Mouse (Mus musculus): ENCODE data around the gene Fbxo44. TPM values are rescaled to one million over a fixed set of nuclear protein-coding genes. Genes with fewer than 3 reads are reported as not detected.
"Not testable (repeated sequence)": the region's sequence is repeated elsewhere in the genome, so short reads cannot be mapped to it uniquely, and the experiment has no call there.

Gene Fbxo44
- polyA plus RNA-seq, 1 experiment from 2014 or later, result 6.5 TPM

- no peaks in the 10 kb centered on the region for H3K36me3 ChIP-seq (ENCODE audit: control insufficient read depth, insufficient read depth, low read length)
- no peaks in the 10 kb centered on the region for H3K4me1 ChIP-seq (ENCODE audit: control insufficient read depth, insufficient read depth, low read length)
- H3K27ac ChIP-seq (ENCODE audit: low read length), result no peak overlapping the region
- H3K4me2 ChIP-seq (ENCODE audit: low read depth, low read length), result no peak overlapping the region
- WGBS, result 66% methylated on average over 9 of the region's 9 CpGs
- ATAC-seq (ENCODE audit: insufficient read depth, low FRiP score), result no peak
- no peak overlapping the region for H3K4me3 ChIP-seq (replicated peaks; ENCODE audit: low read length)
- H3K27me3 ChIP-seq (ENCODE audit: control insufficient read depth, insufficient read depth, low read length), result no peaks in the 10 kb centered on the region
- no peaks in the 10 kb centered on the region for H3K9me3 ChIP-seq (replicated peaks; ENCODE audit: control insufficient read depth, low read length)
- H3K9ac ChIP-seq (ENCODE audit: low read length), result no peak overlapping the region
Observed at GRCm38 (mm10) chr4:148184564-148184963, 24.3 kb upstream of the Fbxo44 start.

- WGBS, result 43% methylated on average over 8 of the region's 8 CpGs
- Histone ChIP-seq H3K4me1 (ENCODE audit: control insufficient read depth, insufficient read depth, low read length) (no peaks in the 10 kb centered on the region), H3K9ac (ENCODE audit: low read length) (no peak overlapping the region), H3K4me3 (replicated peaks; ENCODE audit: low read length) (no peak overlapping the region), H3K27me3 (ENCODE audit: control insufficient read depth, insufficient read depth, low read length) (no peaks in the 10 kb centered on the region), H3K4me2 (ENCODE audit: low read depth, low read length) (no peak overlapping the region), H3K9me3 (replicated peaks; ENCODE audit: control insufficient read depth, low read length) (no peaks in the 10 kb centered on the region), H3K36me3 (ENCODE audit: control insufficient read depth, insufficient read depth, low read length) (no peaks in the 10 kb centered on the region), H3K27ac (ENCODE audit: low read length) (no peak overlapping the region)
- ATAC-seq (ENCODE audit: insufficient read depth, low FRiP score), result no peak
Observed at GRCm38 (mm10) chr4:148182363-148182762, 22.1 kb upstream of the Fbxo44 start.

GRCm38 (mm10) chr4:148181483-148181882 is 21.2 kb upstream of the Fbxo44 start:
- WGBS, result 84% methylated on average over 12 of the region's 12 CpGs
- no peaks in the 10 kb centered on the region for H3K9me3 ChIP-seq (replicated peaks; ENCODE audit: control insufficient read depth, low read length)

GRCm38 (mm10) chr4:148177716-148178115 is 17.4 kb upstream of the Fbxo44 start:
- H3K27ac ChIP-seq (ENCODE audit: low read length), result no peak overlapping the region
- H3K9me3 ChIP-seq (replicated peaks; ENCODE audit: control insufficient read depth, low read length), result no peaks in the 10 kb centered on the region
- H3K36me3 ChIP-seq (ENCODE audit: control insufficient read depth, insufficient read depth, low read length), result no peaks in the 10 kb centered on the region
- H3K27me3 ChIP-seq (ENCODE audit: control insufficient read depth, insufficient read depth, low read length), result peaks cover 35% of the 10 kb centered on the region
- H3K4me1 ChIP-seq (ENCODE audit: control insufficient read depth, insufficient read depth, low read length), result no peaks in the 10 kb centered on the region
- ATAC-seq (ENCODE audit: insufficient read depth, low FRiP score), result no peak
- H3K4me2 ChIP-seq (ENCODE audit: low read depth, low read length), result no peak overlapping the region
- no peak overlapping the region for H3K9ac ChIP-seq (ENCODE audit: low read length)
- H3K4me3 ChIP-seq (replicated peaks; ENCODE audit: low read length), result no peak overlapping the region

More at GRCm38 (mm10) chr4:148181483-148181882, 21.2 kb upstream of the Fbxo44 start:
- H3K4me2 ChIP-seq (ENCODE audit: low read depth, low read length), result no peak overlapping the region
- H3K9ac ChIP-seq (ENCODE audit: low read length), result no peak overlapping the region
- no peak overlapping the region for H3K4me3 ChIP-seq (replicated peaks; ENCODE audit: low read length)
- H3K27ac ChIP-seq (ENCODE audit: low read length), result no peak overlapping the region
- ATAC-seq (ENCODE audit: insufficient read depth, low FRiP score), result no peak
- H3K4me1 ChIP-seq (ENCODE audit: control insufficient read depth, insufficient read depth, low read length), result no peaks in the 10 kb centered on the region
- H3K27me3 ChIP-seq (ENCODE audit: control insufficient read depth, insufficient read depth, low read length), result no peaks in the 10 kb centered on the region
- no peaks in the 10 kb centered on the region for H3K36me3 ChIP-seq (ENCODE audit: control insufficient read depth, insufficient read depth, low read length)

GRCm38 (mm10) chr4:148176603-148177002 is 16.3 kb upstream of the Fbxo44 start:
- not testable (repeated sequence) for H3K36me3 ChIP-seq (ENCODE audit: control insufficient read depth, insufficient read depth, low read length); H3K4me2 ChIP-seq (ENCODE audit: low read depth, low read length); H3K9me3 ChIP-seq (replicated peaks; ENCODE audit: control insufficient read depth, low read length); H3K9ac ChIP-seq (ENCODE audit: low read length); ATAC-seq (ENCODE audit: insufficient read depth, low FRiP score); H3K4me1 ChIP-seq (ENCODE audit: control insufficient read depth, insufficient read depth, low read length); H3K27ac ChIP-seq (ENCODE audit: low read length); H3K4me3 ChIP-seq (replicated peaks; ENCODE audit: low read length)
- H3K27me3 ChIP-seq (ENCODE audit: control insufficient read depth, insufficient read depth, low read length), result peaks cover 45% of the 10 kb centered on the region
- WGBS, result 56% methylated on average over 5 of the region's 6 CpGs

- no peak for ATAC-seq (ENCODE audit: insufficient read depth, low FRiP score)
- Histone ChIP-seq H3K36me3 (ENCODE audit: control insufficient read depth, insufficient read depth, low read length) (no peaks in the 10 kb centered on the region), H3K4me2 (ENCODE audit: low read depth, low read length) (no peak overlapping the region), H3K27me3 (ENCODE audit: control insufficient read depth, insufficient read depth, low read length) (peaks cover 58% of the 10 kb centered on the region), H3K9me3 (replicated peaks; ENCODE audit: control insufficient read depth, low read length) (no peaks in the 10 kb centered on the region), H3K9ac (ENCODE audit: low read length) (no peak overlapping the region), H3K4me1 (ENCODE audit: control insufficient read depth, insufficient read depth, low read length) (no peaks in the 10 kb centered on the region), H3K4me3 (replicated peaks; ENCODE audit: low read length) (no peak overlapping the region), H3K27ac (ENCODE audit: low read length) (no peak overlapping the region)
- 18% methylated on average over 12 of the region's 12 CpGs for WGBS
Observed at GRCm38 (mm10) chr4:148174495-148174862, 14.2 kb upstream of the Fbxo44 start.

- ATAC-seq (ENCODE audit: insufficient read depth, low FRiP score), result no peak
- Histone ChIP-seq H3K4me3 (replicated peaks; ENCODE audit: low read length) (no peak overlapping the region), H3K4me1 (ENCODE audit: control insufficient read depth, insufficient read depth, low read length) (no peaks in the 10 kb centered on the region), H3K9ac (ENCODE audit: low read length) (no peak overlapping the region), H3K27me3 (ENCODE audit: control insufficient read depth, insufficient read depth, low read length) (peaks cover 60% of the 10 kb centered on the region), H3K9me3 (replicated peaks; ENCODE audit: control insufficient read depth, low read length) (no peaks in the 10 kb centered on the region), H3K4me2 (ENCODE audit: low read depth, low read length) (no peak overlapping the region), H3K36me3 (ENCODE audit: control insufficient read depth, insufficient read depth, low read length) (no peaks in the 10 kb centered on the region), H3K27ac (ENCODE audit: low read length) (no peak overlapping the region)
- 2% methylated on average over 30 of the region's 30 CpGs for WGBS
Observed at GRCm38 (mm10) chr4:148173811-148174494, 13.7 kb upstream of the Fbxo44 start.

- Histone ChIP-seq H3K9me3 (replicated peaks; ENCODE audit: control insufficient read depth, low read length) (no peaks in the 10 kb centered on the region), H3K4me1 (ENCODE audit: control insufficient read depth, insufficient read depth, low read length) (no peaks in the 10 kb centered on the region), H3K4me2 (ENCODE audit: low read depth, low read length) (no peak overlapping the region), H3K27ac (ENCODE audit: low read length) (no peak overlapping the region), H3K36me3 (ENCODE audit: control insufficient read depth, insufficient read depth, low read length) (no peaks in the 10 kb centered on the region), H3K9ac (ENCODE audit: low read length) (no peak overlapping the region), H3K27me3 (ENCODE audit: control insufficient read depth, insufficient read depth, low read length) (peaks cover 72% of the 10 kb centered on the region), H3K4me3 (replicated peaks; ENCODE audit: low read length) (no peak overlapping the region)
- ATAC-seq (ENCODE audit: insufficient read depth, low FRiP score), result no peak
- WGBS, result 40% methylated on average over 3 of the region's 3 CpGs
Observed at GRCm38 (mm10) chr4:148171261-148171660, 11.0 kb upstream of the Fbxo44 start.

GRCm38 (mm10) chr4:148170842-148171241 is 10.6 kb upstream of the Fbxo44 start:
- Histone ChIP-seq H3K9ac (ENCODE audit: low read length) (no peak overlapping the region), H3K4me2 (ENCODE audit: low read depth, low read length) (no peak overlapping the region), H3K9me3 (replicated peaks; ENCODE audit: control insufficient read depth, low read length) (no peaks in the 10 kb centered on the region), H3K4me3 (replicated peaks; ENCODE audit: low read length) (no peak overlapping the region), H3K4me1 (ENCODE audit: control insufficient read depth, insufficient read depth, low read length) (no peaks in the 10 kb centered on the region), H3K27ac (ENCODE audit: low read length) (no peak overlapping the region), H3K27me3 (ENCODE audit: control insufficient read depth, insufficient read depth, low read length) (peaks cover 72% of the 10 kb centered on the region), H3K36me3 (ENCODE audit: control insufficient read depth, insufficient read depth, low read length) (no peaks in the 10 kb centered on the region)
- 5% methylated on average over 2 of the region's 2 CpGs for WGBS
- no peak for ATAC-seq (ENCODE audit: insufficient read depth, low FRiP score)

All from stomach, embryonic 16.5 days (tissue).